Mouse (Mus musculus) WW6 (cell line): ENCODE measurements around the gene Sgk1.

Source experiments
- DNase-seq: peaks from one replicate; pipeline ENCODE4 v3.0.0-alpha.2; 2013; ENCODE audit warnings: low read depth, low spot score

The Sgk1 gene

DNA sequence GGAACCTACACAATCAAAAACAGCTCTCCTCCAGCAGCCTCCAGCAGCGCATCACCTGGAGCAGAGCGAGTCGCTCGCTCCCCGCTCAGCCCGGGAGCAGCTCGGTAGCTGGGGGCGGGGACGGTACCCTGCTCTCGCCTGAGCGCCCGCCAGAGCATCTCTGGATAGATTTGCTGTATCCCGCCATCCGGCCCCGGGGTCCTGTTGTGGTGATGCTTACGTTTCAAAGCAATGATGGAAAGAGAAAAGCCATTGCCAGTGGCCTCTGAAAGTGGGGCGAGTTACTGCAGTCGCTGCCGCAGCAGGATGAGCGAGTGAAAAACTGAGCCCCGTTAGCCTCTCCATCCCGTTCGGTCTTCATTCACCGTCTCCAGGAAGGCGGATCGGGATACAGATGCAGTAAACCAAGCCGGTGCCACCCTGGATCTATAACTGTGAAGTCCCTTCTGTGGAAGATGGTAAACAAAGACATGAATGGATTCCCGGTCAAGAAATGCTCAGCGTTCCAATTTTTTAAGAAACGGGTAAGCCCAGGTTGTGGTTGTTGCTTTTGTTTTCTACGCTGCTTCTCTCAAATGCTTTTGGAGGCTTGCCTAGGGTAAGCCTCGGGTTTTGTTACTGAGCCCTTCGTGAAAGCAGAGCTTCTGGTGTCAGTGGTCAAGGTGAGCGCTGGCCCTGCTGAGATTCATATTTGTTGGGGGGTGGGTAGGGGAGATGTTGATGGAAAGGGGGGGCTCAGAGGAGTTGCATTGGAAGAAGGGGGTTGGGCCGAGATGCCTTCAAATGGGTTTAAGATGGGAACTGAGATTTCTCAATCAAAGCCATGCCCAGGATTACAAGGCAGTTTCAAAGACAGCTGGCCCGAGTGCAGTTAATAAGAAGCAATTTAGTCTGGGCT lies at the start of gene Sgk1:
Sgk1 (plus strand) TSS at position 1 of the 898 bp plus-strand sequence.
- DNase-seq: no peak

DNA sequence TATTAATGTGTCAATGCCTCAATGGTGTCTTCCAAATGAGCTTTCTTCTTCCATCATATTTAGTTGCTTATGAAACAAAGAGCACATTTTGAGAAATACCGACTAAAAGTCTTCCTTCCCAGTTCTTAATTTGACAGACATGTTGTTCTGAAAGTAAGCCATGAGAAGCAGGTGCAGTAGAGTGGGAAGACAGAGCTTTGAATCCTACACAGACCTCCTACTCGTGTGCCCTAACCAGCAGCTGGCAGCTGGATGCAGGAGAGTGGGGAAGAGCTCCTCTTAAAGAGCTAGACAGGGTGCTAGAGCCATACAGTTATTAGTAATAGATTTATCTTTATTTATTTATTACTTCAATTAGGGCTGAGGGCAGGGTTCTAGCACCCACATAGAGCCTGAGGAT lies 49.7 kb upstream of the Sgk1 start:
- no peak for DNase-seq

DNA sequence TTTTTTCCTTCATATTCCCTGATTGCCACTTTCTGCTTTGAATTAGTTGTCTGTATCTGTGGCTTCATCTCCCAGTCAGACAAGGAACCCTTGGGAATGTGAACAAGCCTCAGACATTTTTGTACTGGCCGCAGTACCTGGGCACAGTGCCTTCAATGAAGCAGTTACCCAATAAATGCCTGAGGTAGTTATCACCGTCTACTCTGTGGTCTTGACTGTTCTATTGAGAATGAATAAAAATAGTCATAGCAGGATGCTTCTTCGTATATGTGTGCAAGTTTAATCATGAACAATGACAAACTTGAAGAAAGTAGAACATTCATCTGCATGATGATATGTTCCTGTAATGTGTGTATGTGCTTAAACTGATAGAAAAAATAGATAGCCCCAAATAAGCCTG lies 48.2 kb upstream of the Sgk1 start:
- no peak for DNase-seq

- DNase-seq: no peak
Measured at GRCm38 (mm10) chr10:21835077-21835476, 46.9 kb upstream of the Sgk1 start.

DNA sequence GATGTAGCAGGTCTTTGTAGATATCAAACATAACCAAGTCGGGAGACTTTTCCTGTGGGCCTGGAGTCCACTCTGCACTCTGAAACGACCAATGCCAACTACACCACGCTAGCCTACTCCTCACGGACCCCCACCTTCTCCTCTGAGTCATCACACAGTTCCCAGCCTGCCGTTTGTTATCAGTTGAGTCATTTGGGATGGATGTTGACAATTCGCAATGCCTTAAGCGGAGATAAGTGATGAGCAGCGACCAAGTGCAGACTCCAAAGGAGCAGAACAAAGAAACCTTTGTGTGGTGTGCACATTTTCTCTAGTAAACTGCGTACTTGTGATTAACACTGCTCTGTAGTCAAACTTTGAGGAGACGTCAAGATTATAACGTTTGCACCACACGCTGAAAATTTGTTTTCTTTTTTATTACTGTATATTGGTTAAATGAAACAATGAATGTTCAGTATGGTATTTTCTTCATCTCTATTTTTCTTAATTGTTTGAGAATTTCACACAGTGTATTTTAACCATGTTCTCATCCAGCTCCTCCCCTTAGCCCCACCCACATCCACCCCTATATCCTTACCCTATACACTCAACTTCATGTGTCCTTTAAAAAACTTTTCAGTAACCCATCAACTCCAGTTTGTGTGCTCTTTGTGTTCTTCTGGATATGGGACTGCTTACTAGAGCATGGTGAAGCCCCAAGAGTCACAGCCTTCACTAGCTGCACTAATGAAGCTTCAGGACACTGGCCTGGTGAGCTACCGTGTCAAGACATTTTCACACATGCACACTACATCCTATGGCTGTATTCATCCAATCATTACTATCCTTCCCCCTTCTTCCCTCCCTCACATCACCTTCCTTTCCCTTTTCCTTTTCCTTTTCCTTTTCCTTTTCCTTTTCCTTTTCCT lies 42.5 kb upstream of the Sgk1 start:
- DNase-seq: no peak

DNA sequence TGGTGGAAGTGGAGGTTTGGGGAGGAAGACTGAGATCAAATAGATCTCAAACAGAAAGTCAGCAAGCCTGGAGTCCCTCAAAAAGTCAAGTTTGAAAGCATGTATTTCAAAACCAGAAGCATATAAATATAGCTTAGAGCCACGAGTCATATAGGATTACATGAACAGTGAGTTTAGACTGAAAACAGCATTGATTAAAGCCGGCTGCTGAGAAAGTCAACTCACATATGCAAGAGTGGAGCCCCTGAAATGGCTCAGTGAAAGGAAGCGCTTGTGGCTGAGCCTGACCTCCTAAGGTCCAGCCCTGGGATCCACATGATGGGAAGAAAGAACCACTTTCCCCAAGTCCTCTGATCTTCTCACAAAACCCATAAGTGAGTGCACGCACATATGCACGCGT lies 38.7 kb upstream of the Sgk1 start:
- DNase-seq: no peak

DNA sequence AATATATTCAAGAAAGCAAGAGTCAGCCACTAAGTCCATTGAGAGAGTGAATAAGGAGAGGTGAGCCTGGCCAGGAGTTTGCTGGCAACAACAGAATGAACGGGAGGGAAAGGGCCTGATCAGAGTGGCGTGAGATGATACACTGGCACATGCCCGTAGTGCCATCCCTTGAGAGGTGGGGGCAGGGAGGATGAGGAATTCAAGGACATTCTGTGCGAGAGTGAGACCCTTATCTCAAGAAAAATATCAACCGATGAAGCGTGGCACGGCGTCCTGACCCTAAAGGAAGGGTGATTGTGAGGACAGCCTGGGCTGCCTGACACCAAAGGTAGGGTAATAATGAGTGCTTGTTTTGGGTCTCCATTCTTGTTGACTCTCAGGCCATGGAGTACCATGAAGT lies 38.1 kb upstream of the Sgk1 start:
- no peak for DNase-seq

GRCm38 (mm10) chr10:21844391-21844790 lies 37.6 kb upstream of the Sgk1 start:
- no peak for DNase-seq

DNA sequence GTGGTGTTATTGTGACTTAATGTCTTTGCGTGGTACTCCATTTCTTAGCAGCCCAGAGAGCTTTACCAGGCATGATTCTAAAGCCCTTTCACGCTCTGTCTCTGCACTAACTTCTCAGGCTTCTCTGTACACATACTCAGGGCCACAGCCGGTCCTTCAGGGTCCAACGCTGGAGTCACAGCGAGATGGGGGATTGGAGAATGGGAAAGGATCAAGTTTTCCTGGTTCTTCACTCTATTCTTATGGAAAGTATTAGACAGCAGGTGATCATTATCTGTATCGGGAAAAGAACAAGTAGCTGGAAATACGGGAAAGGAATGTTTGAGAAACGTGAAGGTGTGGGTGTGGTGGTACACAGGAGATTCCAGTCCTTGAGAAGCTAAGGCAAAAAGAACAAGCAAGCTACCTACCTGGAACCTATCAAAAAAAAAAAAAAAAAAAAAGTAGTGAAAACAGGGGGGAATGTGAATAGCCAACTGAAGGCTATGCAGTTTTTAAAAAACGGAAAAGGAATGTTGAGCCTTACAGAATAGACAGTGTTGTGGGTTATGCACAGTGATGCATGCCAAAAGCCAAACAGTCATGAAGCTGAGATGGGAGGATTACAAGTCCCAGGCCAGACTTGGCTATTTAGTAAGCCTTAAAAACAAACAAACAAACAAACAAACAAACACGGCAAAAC lies 36.2 kb upstream of the Sgk1 start:
- DNase-seq: no peak

GRCm38 (mm10) chr10:21846366-21846765 lies 35.6 kb upstream of the Sgk1 start:
- no peak for DNase-seq

GRCm38 (mm10) chr10:21847026-21847820 lies 34.8 kb upstream of the Sgk1 start:
- no peak for DNase-seq

GRCm38 (mm10) chr10:21847931-21848670 lies 33.9 kb upstream of the Sgk1 start:
- no peak for DNase-seq

DNA sequence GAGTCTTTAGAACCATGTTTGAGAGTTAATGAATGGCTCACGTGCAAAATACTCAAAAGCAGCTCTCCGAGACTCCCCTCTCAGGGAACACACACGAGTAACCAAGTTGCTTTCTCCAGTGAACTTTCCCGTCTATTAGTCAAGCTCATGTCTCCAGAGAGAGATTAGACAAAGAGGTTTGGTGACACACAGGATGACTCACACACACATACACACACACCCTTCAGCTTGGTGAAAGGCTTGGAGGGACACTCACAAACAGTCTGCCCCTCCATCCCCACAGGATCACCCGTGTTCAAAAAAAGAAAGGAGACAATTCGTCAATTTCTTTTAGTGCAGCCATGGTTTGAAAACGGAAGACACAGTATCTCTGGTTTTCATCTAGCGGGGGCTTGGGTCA lies 32.7 kb upstream of the Sgk1 start:
- DNase-seq: no peak

GRCm38 (mm10) chr10:21850330-21850729 lies 31.7 kb upstream of the Sgk1 start:
- no peak for DNase-seq

GRCm38 (mm10) chr10:21853122-21853521 lies 28.9 kb upstream of the Sgk1 start:
- no peak for DNase-seq

GRCm38 (mm10) chr10:21853566-21854328 lies 28.2 kb upstream of the Sgk1 start:
- no peak for DNase-seq

DNA sequence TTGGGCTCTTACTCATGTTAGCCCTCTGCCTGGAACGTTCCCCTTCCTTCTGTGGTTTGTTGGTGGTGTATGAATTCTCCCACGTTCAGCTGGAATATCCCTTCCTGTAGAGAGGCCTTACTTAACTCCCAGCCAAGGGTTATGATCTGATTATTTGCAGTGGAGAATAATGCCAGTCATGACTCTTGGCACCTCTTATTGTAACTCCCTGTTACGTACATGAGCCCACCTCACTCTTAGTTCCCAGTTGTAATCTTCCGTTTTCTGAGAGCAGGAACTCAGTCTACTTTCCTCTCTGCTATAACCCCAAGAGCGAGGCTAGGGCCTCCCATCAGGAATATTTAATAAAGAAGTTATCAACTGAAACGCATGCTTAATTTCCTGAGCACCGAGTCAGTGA lies 26.6 kb upstream of the Sgk1 start:
- DNase-seq: no peak

GRCm38 (mm10) chr10:21857676-21858075 lies 24.3 kb upstream of the Sgk1 start:
- DNase-seq: no peak

DNA sequence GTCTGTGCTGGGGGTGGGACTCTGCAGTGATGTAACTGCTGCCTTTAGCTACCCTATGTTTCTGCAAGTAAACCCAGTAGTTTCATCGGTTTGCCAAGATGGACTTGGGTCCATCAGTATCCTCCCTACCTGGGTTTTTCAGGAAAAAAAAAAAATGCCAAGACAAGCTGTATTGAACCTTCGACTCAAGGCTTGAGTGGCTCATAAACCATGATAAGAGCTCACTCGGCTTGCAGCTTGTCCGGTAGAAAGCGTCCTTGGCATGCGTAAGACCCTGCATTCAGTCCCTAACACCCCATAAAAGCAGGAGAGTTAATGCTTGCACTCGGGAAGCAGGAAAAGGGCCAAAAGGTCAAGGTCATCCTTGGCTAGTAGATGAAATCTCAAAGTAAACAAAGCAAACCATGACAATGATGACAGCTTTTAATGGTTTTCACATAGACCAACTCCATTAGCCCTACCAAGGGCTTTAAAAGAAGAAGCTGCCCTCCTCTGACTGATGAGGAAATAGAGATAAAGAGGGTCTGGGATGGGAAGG lies 23.5 kb upstream of the Sgk1 start:
- DNase-seq: no peak
